Comparison of ENCODE assay signal across 9 mouse cellular contexts in genomic region chr15:101143494-101143893, GRCm38 (mm10). TPM values are rescaled to one million over a fixed set of nuclear protein-coding genes. Genes with fewer than 3 reads are reported as not detected.
DNase-seq lines count a peak whose midpoint lies in the region; ATAC-seq lines count a peak whose summit lies in the region.
"Had no signal": no experiment of that assay in that cellular context is flagged by ENCODE, and none has a peak within 500 bp of the region (broad histone marks: within the 10 kb centered on the region; RNA-seq: fewer than 3 reads in every experiment).

No protein-coding gene starts in this region.

- H3K36me3 ChIP-seq in neural tube, embryonic 11.5 days (ENCODE audit: control insufficient read depth, insufficient read depth, low read length): no peaks in the 10 kb centered on the region
- H3K36me3 ChIP-seq in neural tube, embryonic 15.5 days: no peaks in the 10 kb centered on the region
- H3K36me3 ChIP-seq in kidney, embryonic 15.5 days: no peaks in the 10 kb centered on the region
- H3K36me3 ChIP-seq: liver, embryonic 13.5 days had no signal

- H3K4me2 ChIP-seq in neural tube, embryonic 11.5 days (ENCODE audit: low read depth): no peak overlapping the region
- no peak overlapping the region for H3K4me2 ChIP-seq in neural tube, embryonic 15.5 days
- peak overlapping the region; percentile 6; the same call in 1 of the 2 replicates for H3K4me2 ChIP-seq in kidney, embryonic 15.5 days
- H3K4me2 ChIP-seq: liver, embryonic 13.5 days had no signal

- no peak for DNase-seq in neural tube, embryonic 11.5 days (ENCODE audit: low spot score)
- peak; percentile 64 for DNase-seq in embryo, embryonic 11 days
- DNase-seq in gastrocnemius, postnatal 4 days (ENCODE audit: low spot score in 2 of 2): peak; percentile 66 to 79
- DNase-seq in testis, postnatal 10 days (ENCODE audit: low spot score): peak; percentile 76
- DNase-seq: liver, embryonic 13.5 days had no signal

- 13% methylated on average over 8 of the region's 8 CpGs for WGBS in neural tube, embryonic 11.5 days
- WGBS in neural tube, embryonic 15.5 days: 30% methylated on average over 8 of the region's 8 CpGs
- 12% methylated on average over 8 of the region's 8 CpGs for WGBS in kidney, embryonic 15.5 days

- no peaks in the 10 kb centered on the region for H3K9me3 ChIP-seq in neural tube, embryonic 11.5 days (ENCODE audit: control insufficient read depth, low read length)
- no peaks in the 10 kb centered on the region for H3K9me3 ChIP-seq in neural tube, embryonic 15.5 days (replicated peaks)
- H3K9me3 ChIP-seq in kidney, embryonic 15.5 days (replicated peaks): no peaks in the 10 kb centered on the region
- H3K9me3 ChIP-seq: liver, embryonic 13.5 days had no signal

- peaks cover 27% of the 10 kb centered on the region for H3K4me1 ChIP-seq in neural tube, embryonic 11.5 days (ENCODE audit: control insufficient read depth, insufficient read depth, low read length)
- peaks cover 42% of the 10 kb centered on the region for H3K4me1 ChIP-seq in neural tube, embryonic 15.5 days
- H3K4me1 ChIP-seq in kidney, embryonic 15.5 days: peaks cover 88% of the 10 kb centered on the region

- no peak for ATAC-seq in neural tube, embryonic 11.5 days (ENCODE audit: insufficient read depth, low FRiP score, low TSS enrichment)
- no peak for ATAC-seq in neural tube, embryonic 15.5 days (ENCODE audit: low FRiP score)
- peak; percentile 16; the same call in 1 of the 2 replicates for ATAC-seq in kidney, embryonic 15.5 days (replicated peaks; ENCODE audit: low FRiP score)
- no peak for ATAC-seq in erythroblast, adult 5-6 weeks (replicated peaks; ENCODE audit: low FRiP score, poor library complexity, severe bottlenecking)

- H3K9ac ChIP-seq in neural tube, embryonic 11.5 days (ENCODE audit: low read length): peak overlapping the region; percentile 4; the same call in 1 of the 2 replicates
- H3K9ac ChIP-seq in neural tube, embryonic 15.5 days (replicated peaks): no peak overlapping the region
- H3K9ac ChIP-seq in kidney, embryonic 15.5 days: 0 out of 2 replicates have a peak overlapping the region, but pooled peaks have one; percentile 11
- H3K9ac ChIP-seq: liver, embryonic 13.5 days had no signal

- no peak overlapping the region for H3K27ac ChIP-seq in neural tube, embryonic 11.5 days (ENCODE audit: low read depth, low read length)
- no peak overlapping the region for H3K27ac ChIP-seq in neural tube, embryonic 15.5 days (replicated peaks)
- H3K27ac ChIP-seq in kidney, embryonic 15.5 days: peak overlapping the region; percentile 62
- H3K27ac ChIP-seq: liver, embryonic 13.5 days had no signal

- H3K27me3 ChIP-seq in neural tube, embryonic 11.5 days (ENCODE audit: control insufficient read depth, insufficient read depth, low read length): no peaks in the 10 kb centered on the region
- H3K27me3 ChIP-seq in neural tube, embryonic 15.5 days (replicated peaks): 0 out of 2 replicates have a peak, but pooled peaks cover 3% of the 10 kb centered on the region
- H3K27me3 ChIP-seq in kidney, embryonic 15.5 days: no peaks in the 10 kb centered on the region

- H3K4me3 ChIP-seq in neural tube, embryonic 11.5 days (ENCODE audit: low read depth, low read length): no peak overlapping the region
- no peak overlapping the region for H3K4me3 ChIP-seq in neural tube, embryonic 15.5 days (replicated peaks)
- H3K4me3 ChIP-seq in kidney, embryonic 15.5 days (replicated peaks): no peak overlapping the region
- H3K4me3 ChIP-seq: liver, embryonic 13.5 days had no signal

RNA-seq across cellular contexts. Expression of gene Acvrl1, which starts 15.2 kb away (rescaled TPM):
- 5.1 and 5.2 TPM in 2 replicates for polyA plus RNA-seq in neural tube, embryonic 11.5 days (2014; fragmentation: Nextera tagmentation; extraction: Ambion mirVana)
- polyA plus RNA-seq in neural tube, embryonic 15.5 days (2015; fragmentation: Nextera tagmentation; extraction: Ambion mirVana): 9.5 and 12.6 TPM in 2 replicates
- 10 to 100 TPM; 24.6 to 28.1 TPM for total RNA-seq in gastrocnemius, postnatal 4 days (2021)
- 17.2 and 18.4 TPM in 2 replicates for polyA plus RNA-seq in kidney, embryonic 15.5 days (2015; fragmentation: Nextera tagmentation; extraction: Ambion mirVana)
- 2.3 and 9.4 TPM in 2 replicates for total RNA-seq in erythroblast, adult 5-6 weeks (2015; ENCODE audit: low replicate concordance)
- total RNA-seq in erythroblast, adult 5-6 weeks (2017; ENCODE audit: low replicate concordance): 2.3 and 3.8 TPM in 2 replicates

RNA-seq across cellular contexts. Expression of gene Ankrd33, which starts 27.9 kb away (rescaled TPM):
- polyA plus RNA-seq in neural tube, embryonic 11.5 days (2014; fragmentation: Nextera tagmentation; extraction: Ambion mirVana): not detected in 2 replicates
- polyA plus RNA-seq in neural tube, embryonic 15.5 days (2015; fragmentation: Nextera tagmentation; extraction: Ambion mirVana): not detected in 2 replicates
- total RNA-seq in gastrocnemius, postnatal 4 days (2021): not detected
- polyA plus RNA-seq in kidney, embryonic 15.5 days (2015; fragmentation: Nextera tagmentation; extraction: Ambion mirVana): not detected in 2 replicates
- total RNA-seq in erythroblast, adult 5-6 weeks (2015; ENCODE audit: low replicate concordance): not detected in 2 replicates
- total RNA-seq in erythroblast, adult 5-6 weeks (2017; ENCODE audit: low replicate concordance): not detected in 2 replicates
- polyA plus RNA-seq: liver, embryonic 13.5 days; testis, adult 2 months had no signal

RNA-seq across cellular contexts. Expression of gene Acvr1b, which starts 30.4 kb away (rescaled TPM):
- 16.6 and 17.4 TPM in 2 replicates for polyA plus RNA-seq in neural tube, embryonic 11.5 days (2014; fragmentation: Nextera tagmentation; extraction: Ambion mirVana)
- polyA plus RNA-seq in neural tube, embryonic 15.5 days (2015; fragmentation: Nextera tagmentation; extraction: Ambion mirVana): 19.3 and 23.1 TPM in 2 replicates
- 10 to 100 TPM; 16.2 to 17.0 TPM for total RNA-seq in gastrocnemius, postnatal 4 days (2021)
- 6.2 and 6.4 TPM in 2 replicates for polyA plus RNA-seq in kidney, embryonic 15.5 days (2015; fragmentation: Nextera tagmentation; extraction: Ambion mirVana)
- total RNA-seq in erythroblast, adult 5-6 weeks (2015; ENCODE audit: low replicate concordance): 0.38 and 0.84 TPM in 2 replicates
- 2.6 and 2.9 TPM in 2 replicates for total RNA-seq in erythroblast, adult 5-6 weeks (2017; ENCODE audit: low replicate concordance)
